Mouse (Mus musculus) C2C12 (cell line): ENCODE data around the gene Gm48552.

Source experiments
- CTCF ChIP-seq: IDR thresholded peaks from one replicate; pipeline ENCODE4 v1.5.1; 2011; ENCODE audit not compliant: control insufficient read depth, insufficient read depth, insufficient read length
- MYOG ChIP-seq: IDR thresholded peaks from one replicate; pipeline ENCODE4 v1.6.1; 2011; ENCODE audit not compliant: control insufficient read depth, insufficient read length; ENCODE audit errors: extremely low read depth

- TF ChIP-seq CTCF (no peak), MYOG (no peak)
These were observed 30.0 kb upstream of the Gm48552 start for GRCm38 (mm10) chr10:81358841-81359240.
